Mouse (Mus musculus): Measurements from ENCODE around the gene Tsc1. TPM values are rescaled to one million over a fixed set of nuclear protein-coding genes. Genes with fewer than 3 reads are reported as not detected.
A peak's percentile ranks its signal among the peaks of the same experiment; 100 is the strongest.

Gene Tsc1
- total and polyA plus RNA-seq, 2 experiments from 2014 or later, result 7.7 to 14.6 TPM

- DNase-seq (ENCODE audit: low spot score), result no peak
- TF ChIP-seq EP300 (IDR thresholded peaks at IDR 0.05; ENCODE audit: low read depth) (no peak), CTCF (IDR thresholded peaks at IDR 0.05; ENCODE audit: low read depth) (no peak)
- Histone ChIP-seq H3K27me3 (ENCODE audit: control insufficient read depth, insufficient read depth, low read length) (no peaks in the 10 kb centered on the region), H3K36me3 (replicated peaks; ENCODE audit: control insufficient read depth, insufficient read depth, low read length) (no peaks in the 10 kb centered on the region), H3K4me3 (ENCODE audit: low read depth, low read length) (no peak overlapping the region), H3K4me2 (ENCODE audit: low read depth, low read length) (no peak overlapping the region), H3K4me1 (ENCODE audit: control insufficient read depth, insufficient read depth) (peaks cover 11% of the 10 kb centered on the region; the same call in 1 of the 2 replicates), H3K9me3 (replicated peaks; ENCODE audit: control insufficient read depth, low read length) (no peaks in the 10 kb centered on the region), H3K27ac (ENCODE audit: low read depth) (no peak overlapping the region), H3K9ac (replicated peaks; ENCODE audit: low read depth, low read length) (no peak overlapping the region)
- WGBS, result 40% methylated on average over 9 of the region's 9 CpGs
- no peak for ATAC-seq (ENCODE audit: insufficient read depth, low read depth)
Measured at GRCm38 (mm10) chr2:28638352-28638751, 2.7 kb upstream of the Tsc1 start.

- DNase-seq (ENCODE audit: low spot score) (no peak), ATAC-seq (ENCODE audit: insufficient read depth, low read depth) (no peak)
- H3K4me3 ChIP-seq (ENCODE audit: low read depth, low read length), result no peak overlapping the region
- H3K9ac ChIP-seq (replicated peaks; ENCODE audit: low read depth, low read length), result no peak overlapping the region
- H3K27ac ChIP-seq (ENCODE audit: low read depth), result no peak overlapping the region
- H3K36me3 ChIP-seq (replicated peaks; ENCODE audit: control insufficient read depth, insufficient read depth, low read length), result no peaks in the 10 kb centered on the region
- no peaks in the 10 kb centered on the region for H3K27me3 ChIP-seq (ENCODE audit: control insufficient read depth, insufficient read depth, low read length)
- peaks cover 11% of the 10 kb centered on the region; the same call in 1 of the 2 replicates for H3K4me1 ChIP-seq (ENCODE audit: control insufficient read depth, insufficient read depth)
- no peak overlapping the region for H3K4me2 ChIP-seq (ENCODE audit: low read depth, low read length)
- no peaks in the 10 kb centered on the region for H3K9me3 ChIP-seq (replicated peaks; ENCODE audit: control insufficient read depth, low read length)
- WGBS, result 12% methylated on average over 9 of the region's 9 CpGs
- TF ChIP-seq CTCF (IDR thresholded peaks at IDR 0.05; ENCODE audit: low read depth) (no peak), EP300 (IDR thresholded peaks at IDR 0.05; ENCODE audit: low read depth) (no peak)
Measured at GRCm38 (mm10) chr2:28638886-28639285, 2.1 kb upstream of the Tsc1 start.

- WGBS, result 60% methylated on average over 7 of the region's 7 CpGs
- Histone ChIP-seq H3K36me3 (replicated peaks; ENCODE audit: control insufficient read depth, insufficient read depth, low read length) (no peaks in the 10 kb centered on the region), H3K4me3 (ENCODE audit: low read depth, low read length) (no peak overlapping the region), H3K27me3 (ENCODE audit: control insufficient read depth, insufficient read depth, low read length) (no peaks in the 10 kb centered on the region), H3K9ac (replicated peaks; ENCODE audit: low read depth, low read length) (no peak overlapping the region), H3K27ac (ENCODE audit: low read depth) (no peak overlapping the region), H3K4me2 (ENCODE audit: low read depth, low read length) (no peak overlapping the region), H3K9me3 (replicated peaks; ENCODE audit: control insufficient read depth, low read length) (no peaks in the 10 kb centered on the region), H3K4me1 (ENCODE audit: control insufficient read depth, insufficient read depth) (peaks cover 11% of the 10 kb centered on the region; the same call in 1 of the 2 replicates)
- TF ChIP-seq CTCF (IDR thresholded peaks at IDR 0.05; ENCODE audit: low read depth) (0 out of 2 replicates have a peak, but pooled peaks have one; percentile 13), EP300 (IDR thresholded peaks at IDR 0.05; ENCODE audit: low read depth) (no peak)
- ATAC-seq (ENCODE audit: insufficient read depth, low read depth) (no peak), DNase-seq (ENCODE audit: low spot score) (no peak)
Measured at GRCm38 (mm10) chr2:28639794-28640193, 1.2 kb upstream of the Tsc1 start.

GRCm38 (mm10) chr2:28641435-28641941 is 460 bp downstream of the Tsc1 start:
- Histone ChIP-seq H3K36me3 (replicated peaks; ENCODE audit: control insufficient read depth, insufficient read depth, low read length) (no peaks in the 10 kb centered on the region), H3K4me1 (ENCODE audit: control insufficient read depth, insufficient read depth) (peaks cover 11% of the 10 kb centered on the region; the same call in 1 of the 2 replicates), H3K27ac (ENCODE audit: low read depth) (peak overlapping the region; percentile 85), H3K4me2 (ENCODE audit: low read depth, low read length) (peak overlapping the region; percentile 86), H3K27me3 (ENCODE audit: control insufficient read depth, insufficient read depth, low read length) (no peaks in the 10 kb centered on the region), H3K9ac (replicated peaks; ENCODE audit: low read depth, low read length) (peak overlapping the region; percentile 87), H3K4me3 (ENCODE audit: low read depth, low read length) (peak overlapping the region; percentile 91), H3K9me3 (replicated peaks; ENCODE audit: control insufficient read depth, low read length) (no peaks in the 10 kb centered on the region)
- ATAC-seq (ENCODE audit: insufficient read depth, low read depth) (peak; percentile 27), DNase-seq (ENCODE audit: low spot score) (no peak)
- TF ChIP-seq CTCF (IDR thresholded peaks at IDR 0.05; ENCODE audit: low read depth) (no peak), EP300 (IDR thresholded peaks at IDR 0.05; ENCODE audit: low read depth) (no peak)
- 0% methylated on average over 33 of the region's 43 CpGs for WGBS

GRCm38 (mm10) chr2:28643081-28643480 is 2.1 kb downstream of the Tsc1 start:
- no peak for DNase-seq (ENCODE audit: low spot score)
- no peaks in the 10 kb centered on the region for H3K9me3 ChIP-seq (replicated peaks; ENCODE audit: control insufficient read depth, low read length)
- no peaks in the 10 kb centered on the region for H3K27me3 ChIP-seq (ENCODE audit: control insufficient read depth, insufficient read depth, low read length)
- H3K27ac ChIP-seq (ENCODE audit: low read depth), result no peak overlapping the region
- 87% methylated on average over 3 of the region's 3 CpGs for WGBS
- H3K9ac ChIP-seq (replicated peaks; ENCODE audit: low read depth, low read length), result no peak overlapping the region
- ATAC-seq (ENCODE audit: insufficient read depth, low read depth), result no peak
- TF ChIP-seq EP300 (IDR thresholded peaks at IDR 0.05; ENCODE audit: low read depth), result no peak
- no peak for TF ChIP-seq CTCF (IDR thresholded peaks at IDR 0.05; ENCODE audit: low read depth)
- H3K4me2 ChIP-seq (ENCODE audit: low read depth, low read length), result no peak overlapping the region
- peaks cover 11% of the 10 kb centered on the region; the same call in 1 of the 2 replicates for H3K4me1 ChIP-seq (ENCODE audit: control insufficient read depth, insufficient read depth)
- H3K4me3 ChIP-seq (ENCODE audit: low read depth, low read length), result no peak overlapping the region
- H3K36me3 ChIP-seq (replicated peaks; ENCODE audit: control insufficient read depth, insufficient read depth, low read length), result no peaks in the 10 kb centered on the region

- no peaks in the 10 kb centered on the region for H3K27me3 ChIP-seq (ENCODE audit: control insufficient read depth, insufficient read depth, low read length)
- H3K27ac ChIP-seq (ENCODE audit: low read depth), result no peak overlapping the region
- no peaks in the 10 kb centered on the region for H3K4me1 ChIP-seq (ENCODE audit: control insufficient read depth, insufficient read depth)
- no peak overlapping the region for H3K4me2 ChIP-seq (ENCODE audit: low read depth, low read length)
- ATAC-seq (ENCODE audit: insufficient read depth, low read depth), result no peak
- TF ChIP-seq CTCF (IDR thresholded peaks at IDR 0.05; ENCODE audit: low read depth), result no peak
- TF ChIP-seq EP300 (IDR thresholded peaks at IDR 0.05; ENCODE audit: low read depth), result no peak
- no peaks in the 10 kb centered on the region for H3K9me3 ChIP-seq (replicated peaks; ENCODE audit: control insufficient read depth, low read length)
- no peak overlapping the region for H3K9ac ChIP-seq (replicated peaks; ENCODE audit: low read depth, low read length)
- H3K36me3 ChIP-seq (replicated peaks; ENCODE audit: control insufficient read depth, insufficient read depth, low read length), result 0 out of 2 replicates have a peak, but pooled peaks cover 9% of the 10 kb centered on the region
- DNase-seq (ENCODE audit: low spot score), result no peak
- no peak overlapping the region for H3K4me3 ChIP-seq (ENCODE audit: low read depth, low read length)
Measured at GRCm38 (mm10) chr2:28650526-28650925, 9.5 kb downstream of the Tsc1 start.

Data from heart, postnatal 0 days (tissue).